Mouse (Mus musculus) adipose tissue, adult 10 weeks (tissue): Measurements from ENCODE around the gene Fam19a1. TPM values are rescaled to one million over a fixed set of nuclear protein-coding genes. Genes with fewer than 3 reads are reported as not detected.

Experiments
- polyA plus RNA-seq: library from polyadenylated mRNA; stranded (reverse); fragments of 350-450 nt; fragmentation: Illumina TruSeq; extraction: RNeasy Lipid Tissue Mini Kit (QIAGEN cat#74804); gene quantifications from one replicate; pipeline ENCODE4 v1.2.3, GENCODE M21; 2014; ENCODE audit warnings: low read depth, low replicate concordance

Gene Fam19a1
- polyA plus RNA-seq, result 0.12 TPM

DNA sequence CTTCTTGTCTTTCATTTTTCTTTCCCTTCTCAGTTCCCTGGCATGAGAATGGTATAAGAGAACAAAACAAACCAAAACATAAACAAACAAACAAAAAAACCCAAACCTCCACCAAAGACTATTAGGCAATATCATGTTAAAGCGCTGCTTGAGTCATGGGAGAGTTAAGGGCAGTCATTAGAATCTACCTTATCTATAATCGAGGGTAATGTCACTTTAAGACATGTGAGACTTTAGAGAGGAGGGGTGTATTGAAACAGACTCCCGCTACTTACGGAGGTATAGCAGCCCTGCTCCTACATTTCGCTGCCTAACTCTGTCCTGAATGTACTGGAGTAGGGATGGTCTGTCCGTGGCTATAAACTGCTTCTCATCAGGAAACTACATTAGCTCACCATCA is at the start of gene Fam19a1:
Fam19a1 (plus strand) TSS at position 301 of the 400 bp plus-strand sequence.

DNA sequence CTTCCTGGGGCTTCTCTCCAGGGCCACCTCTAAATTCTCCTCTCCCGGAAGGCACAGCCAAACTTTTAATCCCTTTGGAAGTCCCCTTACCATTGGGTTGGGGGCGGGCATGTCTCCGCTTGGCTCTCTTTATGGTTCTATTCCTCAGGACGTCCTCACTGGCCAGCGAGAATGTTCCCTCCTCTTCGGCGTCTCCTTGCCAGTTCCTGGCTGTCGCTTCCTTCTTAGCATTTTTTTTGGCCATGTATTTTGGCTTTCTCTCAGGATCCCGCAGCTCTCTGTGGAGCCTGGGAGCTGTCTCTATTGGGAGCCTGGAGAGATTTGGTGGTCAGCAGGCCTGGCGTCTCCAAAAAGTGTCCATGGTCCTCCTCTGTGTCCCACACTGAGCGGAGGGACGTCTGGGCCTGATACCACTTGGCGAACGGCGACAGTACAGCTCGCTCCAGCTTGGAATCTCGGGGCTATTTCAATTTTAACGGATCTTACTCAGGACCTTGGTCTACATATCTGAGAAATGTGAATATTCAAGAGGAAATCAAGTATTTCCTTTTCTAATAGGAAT is 52.9 kb downstream of the Fam19a1 start, which contains the start of gene 1700123L14Rik:
1700123L14Rik (minus strand) TSS at position 426 of the 562 bp plus-strand sequence.

Other genes starting within 250 kb of the Fam19a1 start
- gene 1700123L14Rik, start 53.1 kb downstream of the Fam19a1 start, polyA plus RNA-seq, result 15.5 TPM